Mouse (Mus musculus) lung, adult 2 months (tissue): Measurements from ENCODE around the gene Robo2.

Source experiments
- CTCF ChIP-seq: fragments of 200-500 bp; IDR thresholded peaks from 2 replicates; pipeline ENCODE4 v1.5.1; 2011; ENCODE audit warnings: mild to moderate bottlenecking, low read length, control low read depth; ENCODE audit not compliant: insufficient read depth
- POLR2A ChIP-seq: fragments of 200-500 bp; IDR thresholded peaks from 2 replicates; pipeline ENCODE4 v1.6.1; 2011; ENCODE audit warnings: low read depth, mild to moderate bottlenecking, control low read depth, low read length, borderline replicate concordance; ENCODE audit errors: extremely low read depth

DNA sequence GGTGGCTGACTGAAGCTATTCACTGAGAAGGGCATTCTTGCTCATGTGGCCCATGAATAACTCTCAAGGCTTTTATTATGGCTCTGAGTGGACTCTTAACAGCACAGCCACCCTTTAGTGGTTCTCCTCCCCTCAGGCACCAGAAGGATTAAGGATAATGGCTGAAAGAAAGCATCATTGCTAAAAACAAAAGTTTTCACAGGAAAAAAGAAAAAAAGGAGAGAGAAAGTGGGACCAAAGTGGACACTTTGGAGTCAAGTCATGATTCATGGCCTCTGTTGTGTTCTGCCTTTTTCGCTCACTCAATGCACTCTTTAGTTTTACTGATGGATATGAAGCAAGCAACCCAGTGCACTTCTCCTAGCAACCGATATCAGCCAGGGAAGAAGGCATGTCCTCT, 14.3 kb downstream of the Robo2 start:
- TF ChIP-seq POLR2A (no peak), CTCF (no peak)
